Mouse (Mus musculus) adrenal gland, postnatal 14 days (tissue): ENCODE results near the gene Higd2a. TPM values are rescaled to one million over a fixed set of nuclear protein-coding genes. Genes with fewer than 3 reads are reported as not detected.

Experiments used
- DNase-seq: peaks from one replicate; pipeline ENCODE4 v3.0.0; 2021; ENCODE audit warnings: mixed read lengths
- microRNA-seq, 2 experiments: library from miRNA; unstranded; fragments of <30 nt; microRNA quantifications; one replicate each; pipeline ENCODE4 v1.2.0; 2021
- total RNA-seq: library from RNA; stranded (reverse); gene quantifications from 2 replicates; pipeline ENCODE4 v1.2.3, GENCODE M21; 2021

Higd2a gene
- total RNA-seq, 1 experiment from 2014 or later: 260 TPM

GRCm38 (mm10) chr13:54621155-54621932 is 31.3 kb downstream of the Higd2a start, which contains the start of gene Faf2:
TSS of gene Faf2 (plus strand) at chr13:54621784.
- DNase-seq: peak; percentile 99

DNA sequence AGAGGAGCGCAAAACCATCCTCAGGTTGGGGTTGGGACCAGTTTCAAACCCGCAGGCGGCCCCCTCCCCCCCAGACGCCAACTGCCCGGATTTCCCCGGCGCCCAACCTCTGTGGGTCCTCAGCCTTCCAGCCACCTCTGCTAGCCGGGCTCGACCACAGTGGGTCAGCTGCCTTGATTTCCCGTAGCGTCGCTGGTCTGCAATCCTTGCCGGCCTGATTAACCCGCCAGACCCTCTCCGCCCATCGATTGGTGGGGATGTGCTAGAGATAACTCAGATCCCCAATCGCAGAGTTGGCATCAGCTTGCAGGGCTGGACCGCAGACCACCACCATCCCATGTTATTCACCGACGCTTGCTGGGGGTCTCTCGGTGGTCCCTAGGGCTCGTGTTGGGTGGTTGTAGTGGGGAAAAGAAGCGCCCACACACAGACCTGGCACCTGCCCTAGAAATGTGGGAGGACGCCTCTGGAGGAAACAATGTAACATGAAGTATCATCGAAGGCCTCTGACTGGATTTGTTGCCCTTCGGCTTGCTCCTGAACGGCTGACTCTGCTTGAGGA is 32.0 kb downstream of the Higd2a start:
- peak; percentile 47 for DNase-seq

GRCm38 (mm10) chr13:54629128-54629527 is 39.1 kb downstream of the Higd2a start:
- peak; percentile 44 for DNase-seq

GRCm38 (mm10) chr13:54632731-54633277 is 42.8 kb downstream of the Higd2a start:
- no peak for DNase-seq

DNA sequence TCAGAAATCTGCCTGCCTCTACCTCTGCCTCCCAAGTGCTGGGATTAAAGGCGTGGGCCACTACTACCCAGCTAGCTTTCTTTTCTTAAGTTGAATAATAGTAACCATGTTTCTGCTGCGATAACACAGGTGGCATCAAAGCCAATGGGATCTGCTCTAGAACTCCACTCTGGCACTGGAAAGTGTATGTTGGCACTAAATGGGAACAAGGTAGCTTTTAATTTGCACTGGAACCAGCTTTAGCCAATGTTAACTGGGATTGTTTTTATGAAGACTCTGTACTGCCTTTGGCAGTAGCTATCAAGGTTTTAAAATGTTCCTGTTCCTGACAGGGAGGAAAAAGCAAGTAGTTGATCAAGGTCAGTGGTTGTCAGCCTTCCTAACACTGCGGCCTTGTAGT is 45.0 kb downstream of the Higd2a start:
- no peak for DNase-seq

Small RNA genes lying within 50 kb of the gene (microRNA-seq; reads per million reads assigned to microRNA genes)
- gene Gm24195: 0 reads per million in 2 experiments

Other genes starting within 250 kb of the Higd2a start
- 29.2 and 35.4 TPM in 2 replicates for gene Cplx2, start 218.9 kb upstream of the Higd2a start, total RNA-seq
- 46.3 and 53.7 TPM in 2 replicates for gene Thoc3, start 121.4 kb upstream of the Higd2a start, total RNA-seq
- gene Simc1, start 86.4 kb upstream of the Higd2a start, total RNA-seq: 12.2 and 12.7 TPM in 2 replicates
- gene 4833439L19Rik, start 24.8 kb upstream of the Higd2a start, total RNA-seq: 123 and 131 TPM in 2 replicates
- 25.2 and 31.1 TPM in 2 replicates for gene Arl10, start 15.2 kb upstream of the Higd2a start, total RNA-seq
- 56.0 and 60.9 TPM in 2 replicates for gene Nop16, start 117 bp upstream of the Higd2a start, total RNA-seq
- 70.6 and 80.1 TPM in 2 replicates for gene Cltb, start 21.1 kb downstream of the Higd2a start, total RNA-seq
- 67.3 and 69.6 TPM in 2 replicates for gene Faf2, start 31.6 kb downstream of the Higd2a start, total RNA-seq
- 112 and 118 TPM in 2 replicates for gene Rnf44, start 103.7 kb downstream of the Higd2a start, total RNA-seq
- gene Cdhr2, start 111.3 kb downstream of the Higd2a start, total RNA-seq: 0.22 TPM in 1 of 2 replicates, not detected in the other
- gene Gprin1, start 159.7 kb downstream of the Higd2a start, total RNA-seq: 3.5 and 5.1 TPM in 2 replicates
- 0.96 and 2.5 TPM in 2 replicates for gene Sncb, start 176.4 kb downstream of the Higd2a start, total RNA-seq
- not detected in 2 replicates for gene Eif4e1b, start 193.8 kb downstream of the Higd2a start, total RNA-seq
- gene Tspan17, start 199.2 kb downstream of the Higd2a start, total RNA-seq: 24.8 and 29.5 TPM in 2 replicates